Mouse (Mus musculus): ENCODE measurements around the gene Slc25a47.

DNA sequence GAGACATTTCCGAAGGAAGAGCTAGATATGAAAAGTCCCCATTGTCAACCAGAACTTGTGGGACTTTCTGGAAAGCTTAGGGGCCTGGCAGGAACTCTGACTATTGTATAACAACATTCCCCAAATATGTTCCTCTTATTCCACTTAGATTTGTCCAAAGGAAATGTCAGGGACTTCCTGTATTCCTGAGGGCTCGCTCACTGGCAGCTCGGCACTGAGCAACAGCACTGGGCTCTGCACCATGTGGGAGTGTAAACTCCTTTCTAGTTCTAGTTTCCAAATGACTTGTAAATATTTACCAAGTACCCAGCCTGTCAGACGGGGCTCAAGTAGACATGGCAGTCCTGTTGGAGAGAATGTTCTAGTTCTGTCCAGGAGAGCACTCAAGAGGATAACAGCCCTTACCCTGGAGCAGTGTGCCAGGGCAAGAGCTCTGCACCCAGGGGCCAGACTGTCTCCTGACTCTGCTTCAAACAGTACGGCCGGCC, 29.2 kb downstream of the Slc25a47 start:
- TF ChIP-seq CTCF (IDR thresholded peaks at IDR 0.05; ENCODE audit: borderline replicate concordance, insufficient read depth, low read length) (no peak), POLR2A (IDR thresholded peaks at IDR 0.05; ENCODE audit: low read depth, low read length) (no peak)

Measured in embryonic fibroblast, embryonic 13.5 days (primary cell).